Mouse (Mus musculus) small intestine, adult 2 months (tissue): Measurements from ENCODE around the gene St6galnac3. TPM values are rescaled to one million over a fixed set of nuclear protein-coding genes. Genes with fewer than 3 reads are reported as not detected.

Experiments used
- H3K27ac ChIP-seq: fragments of 200-500 bp; 2 replicates; pipeline ENCODE4 v1.5.1; 2012; ENCODE audit warnings: low read depth, low read length, control low read depth, inconsistent platforms; ENCODE audit not compliant: insufficient read depth
- H3K27me3 ChIP-seq: fragments of 200-500 bp; 2 replicates; pipeline ENCODE4 v1.6.1; 2012; ENCODE audit warnings: mild to moderate bottlenecking, moderate library complexity, low read length, inconsistent platforms; ENCODE audit not compliant: control insufficient read depth, insufficient read depth
- H3K36me3 ChIP-seq: fragments of 200-500 bp; 2 replicates; pipeline ENCODE4 v1.6.1; 2012; ENCODE audit warnings: mild to moderate bottlenecking, low read length, control low read depth, inconsistent platforms; ENCODE audit not compliant: control insufficient read depth, insufficient read depth
- H3K4me1 ChIP-seq: fragments of 200-500 bp; 2 replicates; pipeline ENCODE4 v1.6.1; 2012; ENCODE audit warnings: low read length, inconsistent platforms, mixed read lengths; ENCODE audit not compliant: control insufficient read depth, insufficient read depth, insufficient read length
- H3K4me3 ChIP-seq: fragments of 200-500 bp; 2 replicates; pipeline ENCODE4 v1.5.1; 2012; ENCODE audit warnings: low read depth, mild to moderate bottlenecking, control low read depth, inconsistent platforms, low read length, moderate library complexity
- CTCF ChIP-seq: fragments of 200-500 bp; IDR thresholded peaks from 2 replicates; pipeline ENCODE4 v1.5.1; 2012; ENCODE audit warnings: low read depth, mild to moderate bottlenecking, control low read depth, inconsistent platforms, low read length, moderate library complexity, mixed read lengths; ENCODE audit not compliant: insufficient replicate concordance, insufficient read length; ENCODE audit errors: extremely low read depth
- POLR2A ChIP-seq: fragments of 200-500 bp; IDR thresholded peaks from 2 replicates; pipeline ENCODE4 v1.6.1; 2012; ENCODE audit warnings: low read depth, mild to moderate bottlenecking, control low read depth, inconsistent platforms, low read length, moderate library complexity
- WGBS: fragments of 180-500 bp; shearing (Covaris S2); methylation state at CpG from one replicate; pipeline ENCODE4 v1.1.7; 2018; 5-methylcytosine and 5-hydroxymethylcytosine counted together
- polyA plus RNA-seq: library from polyadenylated mRNA; depleted of rRNA; stranded (reverse); fragments of >200 nt; gene quantifications from 2 replicates; pipeline ENCODE4 v1.2.3, GENCODE M21; 2012

The St6galnac3 gene
- polyA plus RNA-seq, 1 experiment, result 1.1 TPM

DNA sequence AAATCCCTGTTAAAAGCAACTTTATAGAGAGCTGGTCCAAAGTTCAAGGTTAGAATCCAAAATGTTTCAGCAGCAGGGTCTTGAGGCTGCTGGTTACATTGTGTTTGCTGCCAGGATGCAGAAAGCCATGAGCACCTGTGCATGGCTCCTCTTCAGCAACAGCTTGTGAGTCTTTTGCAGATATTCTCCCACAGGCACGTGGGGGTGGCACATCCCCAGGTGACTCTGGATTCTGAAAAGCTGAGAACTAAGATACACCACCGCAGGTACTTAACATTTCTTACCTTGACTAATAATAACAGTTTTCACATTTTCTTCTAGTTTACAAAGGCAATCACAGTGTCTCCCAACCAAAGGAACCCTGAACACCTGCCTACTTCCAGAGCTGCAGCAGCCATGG, 387.8 kb downstream of the St6galnac3 start:
- Histone ChIP-seq H3K36me3 (no peaks in the 10 kb centered on the region), H3K27me3 (no peaks in the 10 kb centered on the region), H3K4me1 (no peaks in the 10 kb centered on the region), H3K27ac (no peak overlapping the region), H3K4me3 (no peak overlapping the region)
- no peak for TF ChIP-seq CTCF
- no peak for TF ChIP-seq POLR2A
- WGBS, result 84% methylated on average over 2 of the region's 2 CpGs

- no peak overlapping the region for H3K4me3 ChIP-seq
- no peaks in the 10 kb centered on the region for H3K36me3 ChIP-seq
- no peak overlapping the region for H3K27ac ChIP-seq
- no peaks in the 10 kb centered on the region for H3K4me1 ChIP-seq
- H3K27me3 ChIP-seq, result no peaks in the 10 kb centered on the region
- 48% methylated on average over 5 of the region's 5 CpGs for WGBS
- TF ChIP-seq CTCF (no peak), POLR2A (no peak)
Measured at GRCm38 (mm10) chr3:153334152-153334825, 390.7 kb downstream of the St6galnac3 start.

DNA sequence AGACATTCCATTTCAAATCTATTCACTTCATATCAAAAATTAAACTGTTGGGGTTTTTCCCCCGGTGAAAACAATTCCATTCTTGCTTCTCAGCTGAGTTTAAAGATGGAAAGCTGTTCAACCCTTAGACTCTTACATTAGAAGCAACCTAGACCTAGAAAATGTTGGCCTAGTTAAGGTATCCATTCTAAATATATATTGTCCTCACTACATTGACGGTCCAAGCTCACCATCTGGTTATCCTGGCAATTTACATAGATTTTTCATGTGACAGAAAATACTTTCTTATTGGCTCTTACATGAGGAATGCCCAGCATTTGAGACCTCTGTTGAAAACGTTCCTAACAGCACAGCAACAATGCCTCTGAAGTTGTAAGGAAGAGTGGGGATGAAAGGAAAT, 400.7 kb downstream of the St6galnac3 start:
- no peaks in the 10 kb centered on the region for H3K27me3 ChIP-seq
- H3K4me1 ChIP-seq, result no peaks in the 10 kb centered on the region
- WGBS, result 67% methylated on average over 3 of the region's 3 CpGs
- TF ChIP-seq POLR2A, result no peak
- no peak for TF ChIP-seq CTCF
- H3K27ac ChIP-seq, result no peak overlapping the region
- no peaks in the 10 kb centered on the region for H3K36me3 ChIP-seq
- H3K4me3 ChIP-seq, result no peak overlapping the region

DNA sequence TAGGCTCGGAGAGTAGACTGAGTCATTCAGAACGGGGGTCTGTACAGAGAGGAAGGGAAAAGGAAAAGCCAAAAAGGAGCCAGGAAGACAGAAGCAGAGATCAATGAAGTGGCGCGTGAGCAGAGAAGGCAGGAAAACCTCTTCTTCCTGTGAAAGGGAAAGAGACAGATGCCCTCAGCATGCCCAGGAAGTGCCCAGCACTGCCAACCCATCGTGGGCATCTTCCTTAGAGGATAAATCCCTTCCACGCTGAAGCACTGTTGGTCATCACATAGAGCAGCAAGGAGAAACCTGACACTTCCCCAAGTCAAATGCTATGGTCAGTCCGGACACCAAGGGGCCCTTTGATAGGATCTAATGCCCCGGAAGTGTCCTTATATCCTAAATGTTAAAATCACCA, 401.5 kb downstream of the St6galnac3 start:
- WGBS, result 80% methylated on average over 8 of the region's 8 CpGs

DNA sequence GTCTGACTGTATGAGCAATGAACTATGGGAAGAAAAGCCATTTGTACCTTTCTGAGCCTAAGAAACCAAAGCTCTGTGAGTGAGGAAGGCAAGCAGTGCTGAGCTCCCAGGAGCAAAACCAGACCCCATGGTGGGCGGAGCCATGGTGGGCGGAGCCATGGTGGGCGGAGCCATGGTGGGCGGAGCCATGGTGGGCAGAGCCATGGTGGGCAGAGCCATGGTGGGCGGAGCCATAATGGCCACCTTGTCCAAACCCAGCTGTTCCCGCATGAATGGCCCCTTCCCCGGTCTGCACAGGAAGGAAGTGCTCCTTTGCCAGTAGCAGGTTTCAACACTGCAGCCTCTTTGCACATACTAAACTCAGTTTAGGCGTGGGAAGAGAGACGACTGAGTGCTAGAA, 411.4 kb downstream of the St6galnac3 start:
- WGBS, result 67% methylated on average over 9 of the region's 9 CpGs
- H3K4me3 ChIP-seq, result no peak overlapping the region
- H3K4me1 ChIP-seq, result no peaks in the 10 kb centered on the region

More for the DNA sequence above, 401.5 kb downstream of the St6galnac3 start:
- TF ChIP-seq CTCF (no peak), POLR2A (no peak)
- H3K4me1 ChIP-seq, result no peaks in the 10 kb centered on the region
- H3K27me3 ChIP-seq, result no peaks in the 10 kb centered on the region
- no peaks in the 10 kb centered on the region for H3K36me3 ChIP-seq
- H3K27ac ChIP-seq, result no peak overlapping the region
- no peak overlapping the region for H3K4me3 ChIP-seq

DNA sequence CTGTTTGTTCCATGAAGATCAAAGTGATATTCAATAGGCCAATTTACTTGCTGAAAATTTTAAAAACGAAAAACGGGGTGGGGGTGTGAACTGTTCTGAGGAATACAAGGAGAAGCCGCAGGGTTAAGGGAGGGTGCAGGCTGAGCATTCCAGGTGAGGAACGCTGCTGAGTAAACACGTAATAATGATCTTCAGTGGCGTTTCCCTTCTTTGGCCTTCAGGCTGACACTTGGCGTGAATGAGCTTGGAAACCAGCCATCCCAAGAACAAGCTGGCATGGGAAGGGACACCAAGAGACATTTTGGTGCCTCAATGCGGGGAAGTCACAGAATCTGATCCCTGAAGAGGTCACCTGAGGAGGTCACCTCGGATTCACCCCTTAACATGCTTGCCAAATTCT, 411.8 kb downstream of the St6galnac3 start:
- no peaks in the 10 kb centered on the region for H3K36me3 ChIP-seq
- TF ChIP-seq CTCF (no peak), POLR2A (no peak)
- no peaks in the 10 kb centered on the region for H3K27me3 ChIP-seq
- 79% methylated on average over 9 of the region's 9 CpGs for WGBS
- no peak overlapping the region for H3K4me3 ChIP-seq
- H3K4me1 ChIP-seq, result no peaks in the 10 kb centered on the region
- no peak overlapping the region for H3K27ac ChIP-seq

More for the DNA sequence above, 411.4 kb downstream of the St6galnac3 start:
- Histone ChIP-seq H3K27ac (no peak overlapping the region), H3K27me3 (no peaks in the 10 kb centered on the region), H3K36me3 (no peaks in the 10 kb centered on the region)
- no peak for TF ChIP-seq CTCF
- TF ChIP-seq POLR2A, result no peak

DNA sequence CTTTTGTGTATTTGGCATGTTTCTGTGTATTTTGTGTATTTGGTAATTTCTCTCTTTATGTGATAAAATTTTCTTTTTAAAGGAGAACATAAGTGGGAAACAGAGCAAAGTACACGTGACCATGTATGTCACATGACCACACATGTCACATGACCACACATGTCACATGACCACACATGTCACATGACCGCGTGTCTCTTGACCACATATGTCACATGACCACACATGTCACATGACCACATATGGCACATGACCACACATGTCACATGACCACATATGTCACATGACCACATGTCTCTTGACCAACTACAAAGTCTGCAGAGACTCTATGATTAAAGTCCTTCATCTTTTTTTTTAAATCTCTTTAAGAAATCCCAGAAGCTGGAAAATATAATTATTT, 413.0 kb downstream of the St6galnac3 start:
- no peaks in the 10 kb centered on the region for H3K4me1 ChIP-seq
- H3K27ac ChIP-seq, result no peak overlapping the region
- 94% methylated on average over 3 of the region's 3 CpGs for WGBS
- H3K27me3 ChIP-seq, result no peaks in the 10 kb centered on the region
- no peak overlapping the region for H3K4me3 ChIP-seq
- H3K36me3 ChIP-seq, result no peaks in the 10 kb centered on the region
- TF ChIP-seq POLR2A, result no peak
- TF ChIP-seq CTCF, result no peak
